Mouse (Mus musculus) forelimb bud, embryonic 11.5 days (tissue): ENCODE measurements around the gene Syngr2.
"Not testable (repeated sequence)": the region's sequence is repeated elsewhere in the genome, so short reads cannot be mapped to it uniquely, and the experiment has no call there.

ENCODE experiments used
- DNase-seq: peaks from one replicate; pipeline ENCODE4 v3.0.0-alpha.2; 2012; ENCODE audit warnings: low read depth, low spot score

The Syngr2 gene

DNA sequence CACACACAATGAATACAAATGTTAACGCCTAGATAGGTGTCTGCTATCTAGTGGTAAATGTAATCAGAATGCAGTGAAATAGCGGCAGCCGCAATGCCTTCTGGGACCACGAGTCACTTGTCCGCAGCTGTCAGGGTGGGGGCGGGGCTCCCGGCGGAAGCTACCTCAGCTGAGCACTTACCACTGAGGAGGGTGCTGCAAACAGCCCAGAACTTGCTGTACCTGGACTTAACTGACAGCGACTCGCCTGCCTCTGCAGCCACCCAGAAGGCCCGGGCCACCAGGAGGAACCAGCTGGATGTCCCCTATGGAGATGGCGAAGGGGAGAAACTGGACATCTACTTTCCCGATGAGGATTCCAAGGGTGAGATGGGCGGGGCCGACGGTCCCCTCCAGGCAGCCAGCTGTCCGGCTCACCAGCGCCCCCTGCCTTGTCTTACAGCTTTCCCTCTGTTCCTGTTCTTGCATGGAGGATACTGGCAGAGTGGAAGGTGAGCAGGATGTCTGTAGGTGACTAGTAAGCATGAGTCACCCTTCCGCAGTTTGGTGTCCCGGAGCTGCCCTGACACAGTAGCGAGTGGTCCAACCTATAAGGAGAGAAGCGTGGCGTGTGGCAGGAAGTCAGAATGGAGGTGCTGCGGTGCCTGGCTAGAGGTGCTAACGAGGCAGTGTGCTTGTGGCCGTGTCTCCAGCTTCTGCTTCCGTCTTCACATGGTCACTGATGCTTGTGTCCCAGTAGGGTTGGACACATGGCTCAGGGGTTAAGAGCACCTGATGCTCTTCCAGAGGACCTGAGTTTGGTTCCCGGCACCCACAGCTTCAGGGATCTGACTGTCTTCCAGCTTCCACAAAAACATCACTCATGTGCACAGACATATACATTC lies 22.9 kb downstream of the Syngr2 start:
- DNase-seq, result peak; percentile 70

DNA sequence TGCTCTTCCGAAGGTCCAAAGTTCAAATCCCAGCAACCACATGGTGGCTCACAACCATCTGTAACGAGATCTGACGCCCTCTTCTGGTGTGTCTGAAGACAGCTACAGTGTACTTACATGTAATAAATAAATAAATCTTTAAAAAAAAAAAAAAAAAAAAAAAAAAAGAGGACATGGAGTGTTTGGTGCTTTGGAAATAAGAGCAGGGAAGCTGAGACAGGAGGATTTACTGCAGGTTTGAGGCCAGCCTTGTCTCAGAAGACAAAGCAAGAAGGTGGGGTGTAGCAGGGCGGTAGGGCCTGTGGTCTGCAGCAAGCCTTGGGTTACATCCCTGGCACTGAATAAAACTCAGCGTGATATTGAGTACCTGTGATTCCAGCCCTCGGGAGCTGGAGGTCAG lies 24.0 kb downstream of the Syngr2 start:
- DNase-seq, result not testable (repeated sequence)

DNA sequence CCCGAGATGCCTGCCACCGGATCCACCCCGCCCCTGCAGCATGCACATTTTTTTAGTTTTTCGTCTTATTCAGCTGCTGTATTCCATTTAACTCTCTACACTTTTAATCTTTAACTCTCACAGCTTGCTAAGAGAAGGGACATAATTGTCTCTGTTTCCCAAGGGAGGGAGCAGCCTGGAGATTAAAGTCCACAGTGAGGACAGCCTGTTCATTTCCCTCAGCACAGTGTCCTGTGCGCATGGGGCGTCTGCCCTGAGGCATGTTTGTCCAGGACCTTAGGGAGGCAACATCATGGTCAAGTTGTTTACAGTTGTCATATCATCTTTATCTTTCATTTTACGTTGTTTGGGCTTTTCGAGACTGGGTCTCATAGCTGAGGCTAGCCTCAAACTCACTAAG lies 24.6 kb downstream of the Syngr2 start:
- DNase-seq, result no peak

DNA sequence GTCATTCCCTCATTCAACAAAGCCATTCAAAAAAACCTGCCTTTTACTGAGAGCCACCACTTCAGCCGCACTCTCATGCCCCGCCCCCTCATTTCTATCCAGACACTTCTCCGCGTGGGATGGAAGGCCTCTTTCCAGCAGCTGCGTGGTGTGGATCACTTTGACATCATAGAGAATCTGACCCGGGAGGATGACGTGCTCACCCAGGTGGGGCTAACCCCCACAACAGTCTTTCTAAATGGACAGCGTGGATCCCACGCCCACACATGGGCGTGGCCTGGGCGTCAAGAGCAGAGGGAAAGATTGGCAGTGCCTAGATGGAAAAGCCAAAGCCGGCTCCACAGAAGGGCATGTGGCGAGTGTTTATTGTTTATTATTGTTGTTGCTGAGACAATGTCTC lies 26.8 kb downstream of the Syngr2 start:
- DNase-seq, result peak; percentile 44

DNA sequence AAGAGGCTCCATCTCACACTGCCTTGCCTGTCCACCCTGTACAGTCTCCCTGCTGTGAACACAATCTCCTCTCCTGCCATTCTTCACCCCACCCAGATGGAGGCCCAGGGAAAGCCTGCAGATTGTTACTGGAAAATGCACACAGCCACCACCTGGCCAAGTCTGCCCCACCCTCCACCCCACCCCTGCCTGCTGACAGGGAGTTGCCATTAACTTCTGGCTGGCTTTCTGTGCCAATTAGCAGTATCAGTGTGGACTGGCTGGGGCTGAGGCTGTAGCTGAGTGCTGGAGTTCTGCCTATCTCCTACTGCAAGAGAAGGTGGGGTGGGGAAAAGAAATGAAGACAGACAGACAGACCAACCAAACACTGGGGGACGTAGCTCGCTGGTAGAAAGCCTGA lies 29.1 kb downstream of the Syngr2 start:
- no peak for DNase-seq

DNA sequence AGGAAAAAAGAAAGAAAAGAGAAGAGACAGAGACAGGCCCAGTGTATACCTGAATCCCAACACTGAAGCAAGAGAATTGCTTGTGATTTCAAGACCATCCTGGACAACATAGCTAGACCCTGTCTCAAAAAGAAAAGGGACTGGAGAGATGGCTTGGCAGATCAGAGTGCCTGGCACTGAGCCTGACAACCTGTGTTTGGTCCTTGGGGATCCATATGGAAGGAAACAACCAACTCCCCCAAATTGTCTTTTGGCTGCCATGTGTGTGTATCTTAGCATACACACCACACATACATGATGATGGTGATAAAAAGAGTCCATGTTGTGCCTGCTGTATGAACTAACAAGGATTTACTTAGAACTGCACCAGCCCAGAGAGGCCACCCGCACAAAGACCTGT lies 29.6 kb downstream of the Syngr2 start:
- DNase-seq, result no peak

DNA sequence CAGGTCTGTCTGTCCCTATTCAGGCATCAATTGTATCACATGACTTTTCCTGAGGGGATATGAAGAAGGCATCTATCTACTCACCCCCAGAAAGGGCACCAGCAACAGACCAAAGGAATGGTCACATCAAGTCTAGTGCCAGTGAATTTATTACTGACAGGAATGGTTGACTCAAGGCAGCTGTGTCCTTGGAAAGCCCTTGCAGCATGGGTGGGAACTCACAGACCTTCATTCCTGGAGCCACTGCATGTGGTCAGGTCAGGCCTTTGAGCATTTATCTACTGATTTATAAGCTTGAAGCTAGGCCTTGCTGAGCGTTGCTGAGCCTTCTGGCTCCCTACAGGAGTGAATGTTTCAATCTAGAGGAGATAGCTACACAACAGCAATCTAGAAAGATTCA lies 31.4 kb downstream of the Syngr2 start:
- DNase-seq, result no peak

DNA sequence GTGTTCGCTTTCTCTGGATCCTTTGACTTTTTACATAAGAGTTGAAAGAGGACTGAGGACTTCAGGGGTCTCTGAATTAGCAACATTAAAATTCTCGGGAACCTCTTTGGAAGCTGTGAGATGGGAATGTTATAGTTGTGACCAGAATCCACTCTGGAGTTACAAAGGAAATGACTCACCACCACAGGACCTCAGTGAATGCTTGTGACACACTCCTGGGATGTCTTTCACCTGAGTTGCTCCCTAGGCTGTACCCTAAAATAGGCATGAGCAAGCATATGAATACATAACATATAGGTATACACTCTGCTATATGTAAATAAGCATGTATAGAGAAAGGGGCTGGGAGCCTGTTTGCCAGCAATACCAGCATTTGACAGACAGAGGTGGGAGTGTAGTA lies 34.0 kb downstream of the Syngr2 start:
- DNase-seq, result no peak

DNA sequence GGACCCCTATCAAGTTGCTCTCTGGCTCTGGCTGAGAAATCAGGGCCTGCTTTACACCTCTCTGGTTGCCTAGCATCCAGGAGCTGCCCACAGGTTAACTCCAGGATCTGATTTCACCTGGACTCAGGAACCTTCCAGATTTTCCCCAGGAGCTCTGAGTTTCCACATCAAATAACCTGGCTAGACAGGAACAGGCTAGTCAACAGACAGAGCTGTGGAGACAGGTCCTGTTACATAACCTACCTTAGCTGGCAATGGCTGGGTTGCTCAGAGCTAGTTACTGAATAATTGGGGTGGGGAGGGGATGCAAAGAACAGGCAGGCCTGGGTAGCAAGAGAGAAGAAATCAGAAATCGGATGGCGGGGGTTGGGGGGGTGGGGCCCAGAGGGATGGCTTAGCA lies 35.5 kb downstream of the Syngr2 start:
- DNase-seq, result no peak

DNA sequence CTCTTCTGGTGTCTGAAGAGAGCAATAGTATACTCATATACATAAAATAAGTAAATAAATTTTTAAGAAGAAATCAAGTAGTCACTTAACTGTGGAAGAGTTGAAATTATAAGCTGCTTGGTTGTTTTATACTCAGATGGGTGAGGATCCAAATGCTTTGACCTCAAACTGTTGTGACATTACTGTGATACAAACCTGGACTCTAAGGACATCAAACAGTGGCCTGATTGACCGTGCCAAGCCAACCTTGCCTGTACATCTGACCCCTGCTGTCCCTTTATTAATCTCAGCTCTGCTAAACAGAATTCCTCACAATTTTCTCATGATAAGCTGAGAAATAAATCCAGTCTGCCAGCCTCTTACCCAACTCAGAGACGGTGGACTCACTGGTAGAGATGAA lies 36.2 kb downstream of the Syngr2 start:
- no peak for DNase-seq

DNA sequence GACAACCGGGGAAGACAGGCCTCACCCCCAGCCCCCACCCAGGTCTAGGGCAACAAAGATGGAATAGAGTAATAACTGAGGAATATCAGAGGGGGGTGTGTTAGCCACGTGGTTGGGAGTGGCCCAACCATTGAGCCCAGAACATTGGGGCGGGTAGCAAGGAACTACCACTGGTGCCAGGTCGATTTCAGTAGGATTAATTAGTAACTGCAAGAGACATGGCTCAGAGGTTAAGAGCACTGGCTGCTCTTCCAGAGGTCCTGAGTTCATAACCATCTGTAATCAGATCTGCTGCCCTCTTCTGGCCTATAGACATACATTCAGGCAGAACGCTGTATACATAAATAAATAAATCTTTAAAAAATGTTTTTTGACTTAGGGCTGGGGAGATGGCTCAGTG lies 37.2 kb downstream of the Syngr2 start:
- no peak for DNase-seq

DNA sequence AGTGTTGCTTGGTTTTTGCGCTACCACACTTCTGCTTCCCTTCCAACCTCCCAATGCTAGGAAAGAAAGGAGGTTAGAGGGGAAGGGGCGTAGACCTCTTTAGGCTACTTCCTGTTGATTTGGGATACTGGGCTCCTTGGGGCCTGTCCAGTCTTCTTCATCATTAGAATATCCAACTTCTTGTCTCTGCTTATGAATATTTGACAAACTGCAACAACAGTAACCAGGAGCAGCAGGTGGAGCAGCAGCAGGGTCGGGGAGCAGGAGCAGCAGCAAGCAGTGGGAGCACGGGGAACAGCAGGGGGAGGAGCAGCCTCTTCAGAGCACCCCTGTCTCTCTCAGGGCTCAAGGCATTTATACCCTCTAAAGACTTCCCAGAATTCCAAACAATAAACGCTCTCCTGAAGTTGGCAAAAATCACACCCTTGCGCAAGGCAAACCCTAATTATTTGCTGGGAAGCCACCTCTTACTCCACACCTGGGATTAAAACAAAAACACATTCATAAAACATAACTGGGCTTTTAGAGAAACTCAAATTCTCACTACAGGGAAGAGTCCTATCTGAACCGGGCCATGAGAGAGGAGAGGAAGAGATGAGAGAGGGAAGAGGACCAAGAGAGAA lies 38.2 kb downstream of the Syngr2 start:
- DNase-seq, result no peak

DNA sequence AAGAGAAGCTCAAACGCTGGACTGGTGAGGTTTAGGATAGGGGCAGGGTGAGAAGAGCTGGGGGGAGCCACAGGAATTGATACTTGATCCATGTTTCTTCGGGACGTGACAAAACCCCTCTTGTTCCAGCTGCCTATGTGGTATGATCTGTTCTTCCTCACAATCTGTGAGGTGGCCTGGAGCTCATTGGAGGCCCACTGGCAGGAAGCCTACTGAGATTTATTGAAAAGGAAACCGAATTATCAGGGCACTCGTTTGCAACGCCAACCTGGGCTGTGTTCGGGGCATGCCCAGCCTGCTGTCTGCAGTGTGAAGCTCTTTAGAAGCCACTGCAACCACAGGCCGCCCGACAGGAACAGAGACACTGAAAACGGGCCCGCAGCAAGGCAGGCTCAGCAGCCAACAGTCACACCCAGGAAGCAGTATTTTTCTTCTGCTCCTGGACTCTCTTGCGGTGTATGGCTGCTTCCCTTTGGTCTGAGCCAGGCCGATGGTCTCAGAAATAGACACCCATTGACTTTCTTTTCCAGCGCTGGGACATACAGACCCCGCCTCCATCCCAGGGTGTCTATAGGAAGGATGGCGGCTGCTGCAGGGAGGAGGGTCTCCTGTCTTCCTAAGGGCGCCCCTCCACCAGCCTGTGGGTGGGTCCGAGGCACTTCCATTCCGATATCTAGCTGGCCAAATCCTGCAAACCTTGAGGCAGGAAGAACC lies 39.0 kb downstream of the Syngr2 start:
- no peak for DNase-seq

DNA sequence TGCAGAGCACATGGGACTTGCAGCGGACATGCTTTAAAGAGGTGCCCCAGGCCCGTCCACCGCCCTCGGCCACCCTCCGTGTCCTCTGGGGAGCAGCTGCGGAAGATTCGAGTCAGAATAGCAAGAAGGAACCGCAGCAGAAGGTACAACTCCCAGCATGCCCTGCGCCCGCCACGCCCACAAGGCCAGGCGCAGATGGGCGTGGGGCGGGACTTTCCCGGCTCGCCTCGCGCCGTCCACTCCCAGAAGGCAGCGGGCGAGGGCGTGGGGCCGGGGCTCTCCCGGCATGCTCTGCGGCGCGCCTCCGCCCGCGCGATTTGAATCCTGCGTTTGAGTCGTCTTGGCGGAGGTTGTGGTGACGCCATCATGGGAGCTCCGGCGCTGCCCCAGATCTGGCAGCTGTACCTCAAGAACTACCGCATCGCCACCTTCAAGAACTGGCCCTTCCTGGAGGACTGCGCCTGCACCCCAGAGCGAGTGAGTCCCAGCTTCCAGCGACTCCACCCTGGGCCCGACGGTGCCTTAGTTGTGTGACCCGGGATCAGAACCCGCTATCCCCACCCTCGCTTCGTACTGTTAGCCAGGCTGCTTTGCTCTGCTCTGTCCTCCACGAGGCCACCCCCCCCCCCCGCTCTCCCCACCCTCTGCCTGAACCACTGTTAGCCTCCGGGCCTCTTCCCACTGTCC lies 39.7 kb downstream of the Syngr2 start, which contains the start of gene Birc5:
TSS of gene Birc5 (plus strand) at position 267 of the 687 bp plus-strand sequence.
- peak; percentile 95 for DNase-seq

DNA sequence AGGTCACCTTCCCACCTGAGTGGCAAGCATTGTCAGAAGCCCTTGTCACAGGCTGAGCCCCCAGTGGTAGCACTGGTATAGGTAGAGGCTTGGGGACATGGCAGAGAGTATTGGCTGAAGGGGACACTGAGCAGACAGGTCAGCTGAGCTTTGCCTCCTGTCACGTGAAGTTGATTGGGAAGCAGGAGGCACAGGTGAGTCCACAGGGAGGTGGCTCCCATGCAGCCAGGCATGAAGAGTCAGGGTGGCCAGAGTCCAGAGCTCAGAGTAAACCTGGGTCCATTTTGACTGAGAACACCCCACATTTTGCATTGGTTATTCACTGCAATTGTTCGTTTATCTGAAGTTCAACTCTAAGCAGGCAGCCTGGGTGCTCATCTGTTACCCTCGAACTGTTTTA lies 43.4 kb downstream of the Syngr2 start:
- no peak for DNase-seq

DNA sequence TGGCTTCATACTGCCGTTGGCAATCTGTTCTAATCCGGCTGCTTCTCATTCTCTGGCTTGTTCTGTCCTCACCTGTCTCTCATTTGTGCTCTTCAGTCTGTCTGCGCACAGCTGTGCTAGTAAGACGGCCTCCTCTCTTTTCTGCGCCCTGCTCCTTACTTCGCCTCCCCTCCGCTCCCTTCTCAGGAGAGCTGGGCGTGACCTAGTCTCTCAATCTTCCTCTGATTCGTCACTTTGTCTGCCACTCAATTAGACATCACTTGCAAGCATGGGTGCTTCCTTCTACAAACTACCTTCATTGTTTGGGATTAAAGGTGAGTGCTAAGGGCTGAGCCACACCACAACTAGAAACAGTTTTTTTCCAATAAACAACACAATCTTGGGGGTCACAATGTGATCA lies 44.8 kb downstream of the Syngr2 start:
- no peak for DNase-seq

DNA sequence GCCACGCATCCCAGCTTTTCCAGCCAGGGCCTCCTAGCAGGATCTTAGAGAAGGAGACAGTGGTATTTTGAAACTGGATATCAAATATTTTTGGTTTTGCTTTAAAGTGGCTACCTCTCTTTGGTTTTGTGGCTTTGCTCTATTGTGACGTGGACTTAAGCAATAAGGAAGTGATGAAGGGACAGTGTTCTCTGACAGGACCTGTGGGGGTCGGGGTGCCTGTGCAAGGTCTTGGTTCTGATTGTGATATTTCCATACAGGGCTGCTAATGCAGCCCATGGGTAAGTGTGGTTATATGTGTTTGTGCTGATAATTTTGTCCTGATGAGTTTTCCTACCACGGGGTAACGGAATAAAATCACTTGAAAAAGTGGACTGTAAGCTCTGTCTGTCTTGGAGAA lies 45.9 kb downstream of the Syngr2 start:
- no peak for DNase-seq

DNA sequence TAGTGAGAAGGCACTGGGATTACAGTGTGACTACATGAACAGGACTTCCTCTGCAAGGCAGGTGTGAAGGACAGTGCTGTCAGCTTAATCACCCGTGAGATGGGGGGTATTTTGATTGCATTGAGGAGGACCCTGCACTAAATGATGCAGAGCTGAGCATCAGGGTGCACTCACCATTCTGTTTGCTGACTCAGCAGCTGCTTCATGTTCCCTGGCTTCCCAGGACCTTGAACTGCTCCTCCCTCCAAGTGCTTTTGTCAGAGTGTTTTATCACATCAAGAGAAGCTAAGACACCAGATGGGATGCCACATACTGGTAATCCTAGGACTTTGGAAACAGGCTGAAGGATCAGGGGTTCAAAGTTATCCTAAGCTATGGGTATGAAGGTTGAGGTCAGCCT lies 46.5 kb downstream of the Syngr2 start:
- no peak for DNase-seq

DNA sequence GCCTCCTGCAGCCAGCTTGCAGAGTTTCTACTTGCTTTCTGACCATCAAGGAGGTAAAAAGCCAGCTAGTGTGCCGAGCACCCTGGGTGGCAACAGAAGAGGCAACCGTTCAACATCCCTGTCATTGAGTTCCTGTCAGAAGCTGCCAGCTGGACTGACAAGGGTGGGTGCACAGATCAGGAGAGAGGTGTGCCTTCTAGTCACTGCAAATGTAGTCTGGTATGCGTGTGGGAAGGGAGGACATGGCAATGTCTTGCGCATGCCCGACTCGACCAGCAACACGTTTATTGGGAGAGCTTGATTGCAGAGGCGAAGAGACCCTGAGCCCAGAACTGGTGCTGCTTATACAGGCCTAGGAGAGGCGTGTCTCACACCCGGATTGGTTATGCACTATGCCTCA lies 48.0 kb downstream of the Syngr2 start:
- no peak for DNase-seq

DNA sequence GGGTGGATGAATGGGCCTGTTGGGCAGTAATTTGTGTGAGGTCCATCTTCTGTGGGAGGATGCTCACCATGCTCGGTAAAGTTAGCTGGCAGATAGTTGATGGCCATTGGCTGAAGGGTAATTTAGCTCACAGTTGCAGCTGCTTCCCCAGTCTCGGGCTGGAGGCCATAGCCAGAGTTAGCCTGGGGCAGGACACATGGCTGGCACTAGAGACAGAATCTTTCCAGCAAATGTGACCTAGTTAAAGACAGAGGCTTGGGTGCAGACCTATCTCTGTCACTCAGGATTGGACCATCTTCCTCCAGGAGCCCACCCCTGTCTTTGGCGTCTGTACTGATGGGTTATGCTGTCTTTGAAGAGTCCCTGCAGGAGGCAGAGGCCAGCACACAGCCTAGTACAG lies 48.9 kb downstream of the Syngr2 start:
- DNase-seq, result no peak

DNA sequence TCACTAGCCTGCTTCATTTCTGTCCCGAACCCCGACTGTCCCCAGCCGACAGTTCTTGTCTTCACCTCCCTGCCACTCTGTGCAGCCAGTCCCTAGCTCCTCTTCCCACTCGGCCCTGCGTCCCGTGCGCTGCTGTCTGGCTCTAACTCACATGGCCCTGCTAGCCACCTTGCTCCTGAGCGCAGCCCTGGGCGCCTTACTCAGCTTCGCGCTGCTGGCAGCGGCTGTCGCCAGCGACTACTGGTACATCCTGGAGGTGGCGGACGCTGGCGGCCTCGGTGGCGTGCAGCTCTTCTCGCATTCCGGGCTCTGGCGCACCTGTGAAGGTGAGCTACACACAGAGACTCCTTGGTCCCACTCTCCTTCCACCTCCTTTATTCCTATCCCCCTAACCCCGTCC lies 51.1 kb downstream of the Syngr2 start, which contains the start of gene Tmem235:
TSS of gene Tmem235 (plus strand) at position 152 of the 400 bp plus-strand sequence.
- no peak for DNase-seq
